Mouse (Mus musculus) myocyte (in vitro differentiated cells): ENCODE measurements around the gene Pdilt.

Experiments
- E2F4 ChIP-seq: IDR thresholded peaks from one replicate; pipeline ENCODE4 v1.6.1; 2011; ENCODE audit warnings: mild to moderate bottlenecking, control low read depth, moderate library complexity; ENCODE audit not compliant: insufficient read depth
- MAX ChIP-seq: IDR thresholded peaks from one replicate; pipeline ENCODE4 v1.6.1; 2011; ENCODE audit warnings: low read depth, mild to moderate bottlenecking, control low read depth
- MYOG ChIP-seq, 3 experiments: IDR thresholded peaks; one replicate each; pipeline ENCODE4 v1.6.1; 2011; ENCODE audit warnings: control low read depth in 2 of 3, low read depth in 2 of 3, mild to moderate bottlenecking in 2 of 3; ENCODE audit not compliant: insufficient read length in 2 of 3, control insufficient read depth in 1 of 3, insufficient read depth in 1 of 3
- POLR2A ChIP-seq: IDR thresholded peaks from one replicate; pipeline ENCODE4 v1.6.1; 2011; ENCODE audit warnings: low read depth, mild to moderate bottlenecking, control low read depth, moderate library complexity; ENCODE audit not compliant: insufficient read length
- POLR2AphosphoS2 ChIP-seq: IDR thresholded peaks from one replicate; pipeline ENCODE4 v1.6.1; 2011; ENCODE audit warnings: low read depth, control low read depth; ENCODE audit not compliant: insufficient read length
- REST ChIP-seq: IDR thresholded peaks from one replicate; pipeline ENCODE4 v1.6.1; 2011; ENCODE audit warnings: mild to moderate bottlenecking, control low read depth, moderate library complexity; ENCODE audit not compliant: insufficient read depth, insufficient read length
- SRF ChIP-seq: IDR thresholded peaks from one replicate; pipeline ENCODE4 v1.6.1; 2011; ENCODE audit warnings: low read depth; ENCODE audit not compliant: control insufficient read depth, insufficient read length
- USF1 ChIP-seq: IDR thresholded peaks from one replicate; pipeline ENCODE4 v1.6.1; 2011; ENCODE audit warnings: low read depth, mild to moderate bottlenecking, control low read depth, moderate library complexity

GRCm38 (mm10) chr7:119528617-119529016 is 5.3 kb upstream of the Pdilt start:
- TF ChIP-seq E2F4 (no peak), POLR2A (no peak), POLR2AphosphoS2 (no peak), SRF (no peak), USF1 (no peak), REST (no peak), MAX (no peak), MYOG (IDR thresholded peaks at IDR 0.05; ENCODE audit: control insufficient read depth in 1 of 3, insufficient read depth in 1 of 3, insufficient read length in 2 of 3, low read depth in 2 of 3) (no peak)
